Mouse (Mus musculus) retina, embryonic 14.5 days (tissue): ENCODE measurements around the gene Foxc1.

ENCODE experiments used
- DNase-seq: peaks from one replicate; pipeline ENCODE4 v3.0.0-alpha.2; 2015; ENCODE audit warnings: low spot score

The Foxc1 gene

DNA sequence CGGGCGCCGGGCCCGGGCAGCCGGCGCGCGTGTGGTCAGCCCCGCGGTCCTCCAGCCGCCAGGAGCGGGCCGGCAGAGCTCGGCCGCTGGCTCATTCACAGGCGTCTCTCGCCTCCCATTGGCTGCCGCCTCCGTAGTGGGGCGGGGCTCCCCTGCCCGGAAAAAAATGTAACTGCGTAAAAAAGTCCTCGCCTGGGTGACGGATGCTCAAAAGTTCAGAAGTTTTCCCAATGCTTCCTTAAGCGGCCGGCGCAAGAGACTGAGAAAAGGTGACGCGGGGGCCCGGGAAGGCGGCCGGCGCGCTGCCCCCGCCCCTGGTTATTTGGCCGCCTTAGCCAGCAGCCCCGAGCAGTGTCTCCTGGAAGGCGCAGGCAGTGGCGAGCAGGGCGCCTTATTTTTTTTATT, at the start of gene Foxc1:
TSS of gene Foxc1 (plus strand) at position 206 of the 405 bp plus-strand sequence.
- DNase-seq: peak; percentile 83

GRCm38 (mm10) chr13:31760411-31760810, 46.0 kb upstream of the Foxc1 start:
- no peak for DNase-seq

DNA sequence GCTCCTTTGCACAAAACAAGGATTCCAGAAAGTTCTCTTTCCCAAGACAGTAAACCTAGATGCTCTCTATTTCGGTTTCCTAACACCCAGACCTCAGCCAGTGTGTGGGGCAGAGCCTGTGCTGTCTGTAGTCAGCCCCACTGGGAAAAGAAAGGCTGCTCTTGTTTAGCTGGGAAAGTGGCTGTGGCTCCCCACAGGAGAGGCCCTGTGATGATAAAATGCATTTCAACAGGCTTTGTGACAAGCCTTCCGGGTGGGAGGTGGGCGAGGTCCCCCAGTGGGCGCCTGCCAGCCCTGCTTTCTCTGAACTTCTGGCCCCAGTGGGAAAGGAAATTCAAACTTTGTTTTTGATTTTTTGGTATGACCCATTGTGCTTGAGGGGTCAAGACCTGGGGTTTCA, 45.4 kb upstream of the Foxc1 start:
- no peak for DNase-seq

- DNase-seq: no peak
Measured at GRCm38 (mm10) chr13:31764419-31764818, 42.0 kb upstream of the Foxc1 start.

DNA sequence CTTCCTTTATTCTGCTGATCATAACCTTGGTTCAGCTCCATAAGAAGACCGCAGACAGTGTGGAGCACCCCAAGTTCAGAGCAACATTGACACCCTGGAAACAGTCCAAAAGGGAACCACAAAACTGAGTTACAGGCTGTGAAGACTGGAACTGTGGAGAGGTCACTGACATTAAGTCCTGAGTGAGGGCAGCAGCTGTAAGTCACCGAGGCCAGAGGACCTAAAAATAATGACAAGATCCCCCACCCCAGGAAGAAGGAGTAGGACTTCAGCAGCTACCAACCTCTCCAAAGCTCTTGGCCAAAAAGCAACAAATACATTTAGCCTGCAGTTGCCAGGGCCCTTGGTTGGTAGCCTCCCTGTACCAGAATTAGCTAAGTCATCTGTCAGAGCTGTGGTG, 40.9 kb upstream of the Foxc1 start:
- DNase-seq: no peak

- no peak for DNase-seq
Measured at GRCm38 (mm10) chr13:31772882-31773281, 33.6 kb upstream of the Foxc1 start.

GRCm38 (mm10) chr13:31775762-31776161, 30.7 kb upstream of the Foxc1 start:
- no peak for DNase-seq

DNA sequence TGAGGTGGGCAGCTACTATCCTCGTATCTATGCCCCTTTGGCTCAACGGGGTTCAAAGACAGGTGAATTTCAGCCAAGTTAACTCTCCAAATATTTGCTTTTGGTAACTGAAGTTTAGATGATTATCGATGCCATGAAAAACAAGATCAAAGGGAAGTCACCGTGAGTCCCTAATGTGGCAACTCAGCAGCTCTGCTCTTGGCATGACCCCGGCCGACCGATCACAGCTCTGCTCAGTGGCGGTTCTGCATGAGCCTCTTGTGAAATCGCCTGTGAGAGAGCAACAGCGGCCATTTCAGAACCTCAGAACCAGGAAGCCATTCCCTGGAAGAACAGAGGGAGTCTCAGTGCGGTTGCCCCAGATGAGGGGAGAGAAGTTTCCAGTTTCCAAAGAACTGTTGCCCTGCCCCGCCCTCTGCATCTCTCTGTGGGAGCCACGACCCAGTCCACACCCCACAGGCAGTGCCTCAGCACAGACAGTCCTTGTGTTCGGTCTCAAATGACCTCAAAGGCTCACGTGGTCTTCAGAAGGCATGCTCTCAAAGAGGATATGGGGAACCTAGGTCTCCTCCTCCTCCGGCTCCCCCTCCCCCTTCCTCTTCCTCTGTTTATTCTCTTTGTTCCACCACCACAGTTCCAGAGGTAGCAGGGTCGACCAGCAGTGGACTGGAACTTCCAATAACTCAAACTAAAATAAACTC, 27.0 kb upstream of the Foxc1 start:
- DNase-seq: no peak

DNA sequence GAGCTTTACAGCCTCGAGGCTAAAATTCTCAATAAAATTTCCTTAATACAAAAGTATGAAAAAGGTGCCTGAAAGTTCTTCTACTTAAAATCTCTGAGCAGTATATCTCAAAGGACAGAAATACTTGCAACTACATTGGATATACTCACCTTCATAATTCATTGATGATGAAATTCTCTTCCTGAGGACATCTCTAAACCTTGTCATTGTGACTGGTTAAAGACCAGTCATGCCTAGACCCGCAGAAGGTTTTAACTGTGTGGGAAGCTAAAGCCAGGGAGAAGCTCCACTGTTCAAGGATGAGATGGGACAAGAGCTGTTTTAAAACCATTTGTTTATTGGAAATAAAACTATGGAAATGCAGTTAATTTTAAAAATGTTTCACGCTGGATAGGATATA, 26.1 kb upstream of the Foxc1 start:
- DNase-seq: no peak

- no peak for DNase-seq
Measured at GRCm38 (mm10) chr13:31782063-31782462, 24.4 kb upstream of the Foxc1 start.

- no peak for DNase-seq
Measured at GRCm38 (mm10) chr13:31784757-31785156, 21.7 kb upstream of the Foxc1 start.

- peak; percentile 84 for DNase-seq
Measured at GRCm38 (mm10) chr13:31792480-31793132, 13.8 kb upstream of the Foxc1 start.

- no peak for DNase-seq
Measured at GRCm38 (mm10) chr13:31793163-31793562, 13.3 kb upstream of the Foxc1 start.

DNA sequence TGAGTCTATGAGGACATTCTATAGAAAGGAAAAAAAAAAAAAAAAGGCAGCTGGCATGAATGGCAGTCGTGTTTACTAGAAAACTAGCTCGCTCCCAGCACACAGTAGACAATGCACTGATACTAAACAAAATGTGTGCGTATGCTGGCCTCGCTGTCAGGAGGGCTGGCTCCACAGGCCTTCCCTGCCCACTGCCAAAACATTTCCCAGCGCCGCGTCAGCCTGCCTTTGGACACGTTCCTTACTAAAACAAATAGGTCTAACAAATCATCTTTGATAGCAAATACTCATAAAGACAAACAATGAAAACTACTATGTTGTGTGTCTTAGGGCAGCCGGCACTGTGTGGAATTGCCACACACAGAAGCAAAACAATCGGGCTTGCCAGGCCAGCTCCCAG, 9.1 kb upstream of the Foxc1 start:
- no peak for DNase-seq

- no peak for DNase-seq
Measured at GRCm38 (mm10) chr13:31798075-31798474, 8.4 kb upstream of the Foxc1 start.

DNA sequence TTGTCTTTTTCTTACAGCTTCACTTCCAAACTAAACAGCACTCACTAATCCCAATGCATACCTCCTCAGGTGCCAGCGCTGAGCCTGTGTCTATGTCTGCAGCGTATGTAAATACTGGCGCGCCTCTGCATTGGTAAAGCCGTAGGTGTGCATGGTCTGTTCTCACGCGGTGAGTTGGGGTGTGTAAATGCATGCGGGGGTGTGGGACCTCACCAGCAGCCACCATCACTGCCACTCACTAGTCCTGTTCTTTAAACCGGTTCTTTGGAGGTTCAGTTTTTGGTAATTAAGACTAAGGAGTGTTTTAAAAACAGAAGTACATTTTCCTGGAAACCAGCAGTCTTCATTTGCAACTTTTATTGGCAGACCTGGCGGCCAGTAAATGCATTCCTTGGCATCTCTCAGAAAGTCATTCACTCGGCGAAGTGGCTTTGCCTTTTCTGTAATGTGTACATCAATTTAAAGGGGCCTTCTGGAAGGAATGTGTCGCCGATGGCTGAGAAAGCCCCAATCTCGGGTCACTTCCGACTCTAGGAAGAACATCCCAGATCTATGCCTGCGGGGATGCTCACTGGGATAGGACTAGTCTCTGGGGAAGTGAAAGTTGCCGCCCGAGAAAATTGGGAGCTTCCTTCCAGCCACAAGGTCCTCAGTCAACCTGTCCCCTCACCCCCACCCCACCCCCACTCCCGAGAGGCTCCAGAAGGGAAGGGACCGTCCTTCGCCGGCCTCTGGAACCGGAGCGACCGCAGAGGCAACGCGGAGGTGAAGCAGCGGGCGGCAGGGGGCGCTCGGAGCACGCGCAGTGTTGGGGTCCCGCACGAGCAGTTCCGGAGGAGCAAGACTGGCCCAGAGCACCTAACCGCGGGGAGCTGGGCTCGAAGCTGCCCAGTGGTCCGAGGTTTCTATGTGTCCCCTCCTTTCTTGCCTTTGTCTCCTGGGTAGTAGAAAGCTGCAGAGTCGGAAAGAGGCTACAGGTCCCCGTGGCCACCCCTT, 5.6 kb upstream of the Foxc1 start:
- peak; percentile 90 for DNase-seq

GRCm38 (mm10) chr13:31801703-31802305, 4.6 kb upstream of the Foxc1 start:
- no peak for DNase-seq

DNA sequence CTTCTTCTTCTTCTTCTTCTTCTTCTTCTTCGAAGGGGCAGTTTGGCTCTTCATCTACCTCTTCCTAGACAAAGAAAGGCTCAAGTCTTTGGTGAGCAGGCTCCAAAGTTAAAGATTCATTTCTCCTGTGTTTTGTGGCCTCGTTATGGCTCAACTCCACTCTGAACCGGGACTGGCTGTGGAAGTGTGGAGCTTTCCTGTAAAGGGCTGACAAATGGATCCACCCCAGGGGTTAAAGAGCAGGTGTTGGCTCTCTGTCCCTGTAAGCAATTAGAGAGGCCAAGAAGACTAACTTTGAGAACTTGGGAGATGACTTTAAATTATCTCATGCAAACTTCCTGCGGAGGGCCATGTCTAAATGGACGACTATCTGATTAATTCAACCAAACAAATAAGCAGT, 4.0 kb upstream of the Foxc1 start:
- DNase-seq: no peak

DNA sequence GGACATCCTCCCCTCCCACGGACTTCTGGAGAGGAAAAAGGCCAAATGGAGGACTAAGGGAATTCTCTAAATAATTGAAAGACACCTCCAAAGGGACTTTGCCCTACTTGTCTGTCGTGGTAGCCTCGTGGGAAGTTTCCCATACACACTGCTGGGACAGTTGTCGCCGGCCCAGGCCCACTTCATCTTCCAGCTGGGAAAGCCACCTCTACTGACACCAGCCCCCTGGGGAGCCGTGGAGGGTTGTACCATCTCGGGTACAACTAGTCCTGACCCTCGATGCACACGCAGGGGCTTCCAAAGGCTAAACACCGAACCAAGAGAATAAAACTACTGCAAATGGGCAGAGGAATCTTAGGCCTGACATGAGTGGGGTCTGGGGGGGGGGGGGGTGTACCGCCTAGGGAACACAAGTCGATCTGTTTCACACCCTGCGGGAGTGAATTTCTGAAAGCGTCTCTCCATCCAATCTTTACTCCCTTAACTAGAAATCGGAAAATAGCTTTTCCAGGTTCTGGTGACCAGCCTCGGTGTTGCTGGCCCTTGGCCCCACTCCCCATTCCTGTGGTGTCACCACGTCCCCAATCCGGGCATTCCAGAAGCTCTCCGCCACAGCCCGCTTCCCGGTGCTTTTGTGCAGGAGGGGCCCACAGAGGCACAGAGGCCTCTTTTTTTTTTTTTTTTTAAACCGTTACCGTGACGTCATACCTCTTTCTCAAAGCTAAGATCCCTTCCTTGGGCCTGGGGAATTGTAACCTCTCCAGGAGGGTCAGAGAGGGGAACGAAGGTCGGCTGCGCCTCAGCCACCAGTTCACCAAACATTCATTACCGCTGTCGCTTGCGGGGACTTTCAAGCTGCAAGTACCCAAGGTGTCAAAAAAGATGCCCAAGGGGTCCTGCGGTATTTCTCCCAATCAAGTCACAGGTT, 3.0 kb upstream of the Foxc1 start:
- DNase-seq: no peak

- DNase-seq: no peak
Measured at GRCm38 (mm10) chr13:31804571-31804970, 1.9 kb upstream of the Foxc1 start.

DNA sequence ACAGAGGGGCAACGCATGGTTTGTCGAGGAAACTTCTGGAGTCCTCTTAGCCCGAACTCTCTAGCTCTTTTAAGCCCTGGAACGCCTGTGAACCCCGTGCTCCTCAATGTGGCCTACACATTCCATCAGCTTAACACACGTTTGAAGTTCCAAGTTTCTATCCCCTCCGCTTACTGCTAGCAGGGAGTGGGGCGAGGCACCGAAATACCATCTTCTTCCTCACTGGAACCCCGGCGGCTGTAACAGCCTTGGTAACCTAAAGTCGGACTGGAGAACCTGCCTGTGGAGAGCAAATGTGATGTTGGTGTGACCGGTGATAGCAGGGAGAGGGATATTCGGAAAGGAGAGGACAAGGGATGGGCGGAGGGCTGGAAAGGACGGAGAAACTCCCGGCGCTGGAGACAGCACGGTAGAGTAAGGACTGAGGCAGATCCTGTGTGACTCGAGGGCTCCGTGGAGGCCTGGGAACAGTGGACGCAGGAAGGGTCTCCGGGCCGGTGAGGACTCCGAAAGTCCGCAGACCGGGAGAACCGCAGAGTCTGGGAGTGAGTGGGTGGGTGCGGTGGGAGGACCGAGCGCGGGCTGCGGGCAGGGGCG, 504 bp upstream of the Foxc1 start:
- no peak for DNase-seq
